Mouse (Mus musculus) spleen, adult 2 months (tissue): Measurements from ENCODE around the gene Ccdc42. TPM values are rescaled to one million over a fixed set of nuclear protein-coding genes. Genes with fewer than 3 reads are reported as not detected.

ENCODE experiments used
- DNase-seq, 2 experiments: peaks; one replicate each; pipeline versions ENCODE4 v3.0.0 to v3.0.0-alpha.2; 2012 to 2021; ENCODE audit warnings: low spot score in 2 of 2, low read depth in 1 of 2
- H3K27ac ChIP-seq: fragments of 200-500 bp; 2 replicates; pipeline ENCODE4 v1.5.1; 2012; ENCODE audit warnings: low read length, inconsistent platforms; ENCODE audit not compliant: insufficient read depth
- H3K27me3 ChIP-seq: fragments of 200-500 bp; 2 replicates; pipeline ENCODE4 v1.6.1; 2012; ENCODE audit warnings: mild to moderate bottlenecking, moderate library complexity, low read length, inconsistent platforms; ENCODE audit not compliant: control insufficient read depth, insufficient read depth
- H3K36me3 ChIP-seq: fragments of 200-500 bp; 2 replicates; pipeline ENCODE4 v1.6.1; 2012; ENCODE audit warnings: mild to moderate bottlenecking, low read length, inconsistent platforms; ENCODE audit not compliant: control insufficient read depth, insufficient read depth
- H3K4me1 ChIP-seq: fragments of 200-500 bp; 2 replicates; pipeline ENCODE4 v1.6.1; 2011; ENCODE audit warnings: inconsistent platforms; ENCODE audit not compliant: control insufficient read depth, insufficient read depth, insufficient read length
- H3K4me3 ChIP-seq: fragments of 200-500 bp; 2 replicates; pipeline ENCODE4 v1.5.1; 2011; ENCODE audit warnings: mild to moderate bottlenecking, inconsistent platforms; ENCODE audit not compliant: insufficient read depth, insufficient read length; ENCODE audit errors: extremely low read depth
- CTCF ChIP-seq: fragments of 200-500 bp; IDR thresholded peaks from 2 replicates; pipeline ENCODE4 v1.5.1; 2011; ENCODE audit warnings: mild to moderate bottlenecking, inconsistent platforms; ENCODE audit not compliant: insufficient read depth, insufficient read length, insufficient replicate concordance; ENCODE audit errors: extremely low read depth
- POLR2A ChIP-seq: fragments of 200-500 bp; IDR thresholded peaks from 2 replicates; pipeline ENCODE4 v1.6.1; 2011; ENCODE audit warnings: low read depth, low read length, inconsistent platforms
- WGBS: fragments of 180-500 bp; shearing (Covaris S2); methylation state at CpG from one replicate; pipeline ENCODE4 v1.1.7; 2018; 5-methylcytosine and 5-hydroxymethylcytosine counted together
- polyA plus RNA-seq: library from polyadenylated mRNA; depleted of rRNA; stranded (reverse); fragments of >200 nt; gene quantifications from 2 replicates; pipeline ENCODE4 v1.2.3, GENCODE M21; 2012

The Ccdc42 gene
- polyA plus RNA-seq, 1 experiment, result 0.13 TPM

GRCm38 (mm10) chr11:68601486-68601991 is 14.7 kb downstream of the Ccdc42 start:
- no peak for DNase-seq

GRCm38 (mm10) chr11:68602200-68602931 is 15.5 kb downstream of the Ccdc42 start:
- no peak overlapping the region for H3K27ac ChIP-seq
- no peak overlapping the region for H3K4me3 ChIP-seq
- no peaks in the 10 kb centered on the region for H3K27me3 ChIP-seq
- TF ChIP-seq CTCF (no peak), POLR2A (no peak)
- peaks cover 4% of the 10 kb centered on the region; the same call in 1 of the 2 replicates for H3K4me1 ChIP-seq
- WGBS, result 31% methylated on average over 8 of the region's 8 CpGs
- DNase-seq, result no peak
- H3K36me3 ChIP-seq, result no peaks in the 10 kb centered on the region

More at GRCm38 (mm10) chr11:68601486-68601991, 14.7 kb downstream of the Ccdc42 start:
- Histone ChIP-seq H3K4me3 (no peak overlapping the region), H3K27ac (no peak overlapping the region), H3K27me3 (no peaks in the 10 kb centered on the region), H3K36me3 (no peaks in the 10 kb centered on the region), H3K4me1 (peaks cover 4% of the 10 kb centered on the region; the same call in 1 of the 2 replicates)
- 83% methylated on average over 9 of the region's 9 CpGs for WGBS
- TF ChIP-seq POLR2A (no peak), CTCF (no peak)

- WGBS, result 83% methylated on average over 2 of the region's 2 CpGs
- TF ChIP-seq CTCF, result no peak
- no peak for TF ChIP-seq POLR2A
- DNase-seq, result no peak
- H3K36me3 ChIP-seq, result no peaks in the 10 kb centered on the region
- no peak overlapping the region for H3K27ac ChIP-seq
- no peak overlapping the region for H3K4me3 ChIP-seq
- H3K27me3 ChIP-seq, result no peaks in the 10 kb centered on the region
- no peaks in the 10 kb centered on the region for H3K4me1 ChIP-seq
Observed at GRCm38 (mm10) chr11:68607046-68607445, 20.2 kb downstream of the Ccdc42 start.

GRCm38 (mm10) chr11:68609910-68610566 is 23.2 kb downstream of the Ccdc42 start:
- no peaks in the 10 kb centered on the region for H3K27me3 ChIP-seq
- TF ChIP-seq POLR2A (no peak), CTCF (no peak)
- no peaks in the 10 kb centered on the region for H3K36me3 ChIP-seq
- DNase-seq, result no peak
- no peak overlapping the region for H3K4me3 ChIP-seq
- no peaks in the 10 kb centered on the region for H3K4me1 ChIP-seq
- no peak overlapping the region for H3K27ac ChIP-seq
- 81% methylated on average over 9 of the region's 9 CpGs for WGBS

- Histone ChIP-seq H3K27ac (no peak overlapping the region), H3K36me3 (no peaks in the 10 kb centered on the region), H3K27me3 (no peaks in the 10 kb centered on the region), H3K4me3 (no peak overlapping the region), H3K4me1 (no peaks in the 10 kb centered on the region)
- DNase-seq, result no peak
- TF ChIP-seq CTCF (no peak), POLR2A (no peak)
- WGBS, result 91% methylated on average over 8 of the region's 8 CpGs
Observed at GRCm38 (mm10) chr11:68610567-68610947, 23.7 kb downstream of the Ccdc42 start.

- Histone ChIP-seq H3K27me3 (no peaks in the 10 kb centered on the region), H3K36me3 (no peaks in the 10 kb centered on the region), H3K4me3 (no peak overlapping the region), H3K4me1 (no peaks in the 10 kb centered on the region), H3K27ac (no peak overlapping the region)
- no peak for DNase-seq
- 71% methylated on average over 5 of the region's 5 CpGs for whole genome bisulfite sequencing
- no peak for TF ChIP-seq POLR2A
- no peak for TF ChIP-seq CTCF
Observed at GRCm38 (mm10) chr11:68613071-68613711, 26.4 kb downstream of the Ccdc42 start.
